Mouse (Mus musculus) liver, adult (tissue): ENCODE data around the gene Sorcs2.

ENCODE experiments used
- GATA4 ChIP-seq: IDR thresholded peaks from 2 replicates; pipeline ENCODE4 v1.6.1; 2014; ENCODE audit warnings: mild to moderate bottlenecking, low read length; ENCODE audit not compliant: insufficient replicate concordance

The Sorcs2 gene

DNA sequence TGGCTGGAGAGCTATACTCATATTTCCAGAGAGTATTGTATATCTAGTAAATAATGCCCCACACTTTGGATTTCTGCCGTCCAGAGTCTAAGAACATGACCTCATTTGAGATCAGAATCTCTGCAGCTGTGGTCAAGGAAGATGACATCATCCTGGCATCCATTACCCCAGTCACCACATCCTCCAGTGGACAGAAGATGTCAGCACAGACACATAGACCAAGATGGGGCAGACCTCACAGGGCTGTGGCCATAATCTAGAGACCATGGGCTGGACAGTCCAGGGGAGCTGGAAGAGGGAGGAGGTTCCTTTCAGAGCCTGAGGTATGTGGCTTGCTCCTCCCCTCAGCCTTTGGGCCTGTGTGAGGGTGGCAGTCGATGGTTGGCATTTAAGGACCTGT is 264.0 kb downstream of the Sorcs2 start:
- TF ChIP-seq GATA4 = no peak

DNA sequence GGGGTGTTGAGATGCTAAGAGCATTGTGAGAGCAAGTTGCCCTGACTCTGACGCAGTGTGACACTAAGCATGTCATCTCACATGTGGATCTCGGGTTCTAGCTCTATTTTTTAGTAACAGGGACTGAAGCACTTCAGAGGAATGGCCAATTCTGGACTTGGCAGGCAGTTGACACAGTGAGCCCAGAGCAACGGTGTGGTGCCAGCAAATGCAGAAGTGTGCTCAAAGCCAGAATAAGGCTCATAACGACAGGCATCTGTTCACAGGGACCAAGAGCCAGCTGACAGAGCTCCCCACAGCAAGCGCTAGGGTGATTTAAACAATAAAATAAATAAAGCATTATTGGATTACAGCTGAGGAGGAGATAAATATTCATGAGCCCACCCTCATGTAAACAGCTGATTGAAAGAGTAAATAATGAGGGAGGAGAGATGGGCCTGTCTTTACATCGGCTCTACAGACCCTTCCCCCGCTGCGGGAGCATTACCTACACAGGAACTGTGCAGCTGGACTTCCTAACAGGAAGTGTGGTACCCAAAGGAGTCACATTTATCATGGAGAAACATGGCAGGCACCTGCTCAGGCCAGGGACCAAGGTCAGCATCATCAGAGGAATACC is 267.4 kb downstream of the Sorcs2 start:
- no peak for TF ChIP-seq GATA4

DNA sequence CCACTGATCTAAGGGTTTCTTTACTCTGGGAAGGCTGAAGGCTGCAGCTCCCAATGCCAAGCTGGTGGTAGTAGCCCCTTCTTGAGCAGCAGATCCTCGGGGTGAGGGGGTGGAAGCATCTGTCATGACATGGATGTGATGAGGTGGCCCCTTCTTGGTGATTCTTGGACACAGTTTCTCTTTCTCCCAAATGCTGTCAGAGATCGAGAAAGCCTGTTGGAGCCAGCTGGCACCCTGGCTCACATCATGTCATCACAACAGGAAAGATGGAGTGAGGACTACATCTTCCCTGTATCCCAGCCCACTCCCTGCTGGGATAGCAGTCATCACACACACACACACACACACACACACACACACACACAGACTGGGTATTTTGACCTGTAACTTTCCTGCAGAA is 268.3 kb downstream of the Sorcs2 start:
- TF ChIP-seq GATA4 = no peak

DNA sequence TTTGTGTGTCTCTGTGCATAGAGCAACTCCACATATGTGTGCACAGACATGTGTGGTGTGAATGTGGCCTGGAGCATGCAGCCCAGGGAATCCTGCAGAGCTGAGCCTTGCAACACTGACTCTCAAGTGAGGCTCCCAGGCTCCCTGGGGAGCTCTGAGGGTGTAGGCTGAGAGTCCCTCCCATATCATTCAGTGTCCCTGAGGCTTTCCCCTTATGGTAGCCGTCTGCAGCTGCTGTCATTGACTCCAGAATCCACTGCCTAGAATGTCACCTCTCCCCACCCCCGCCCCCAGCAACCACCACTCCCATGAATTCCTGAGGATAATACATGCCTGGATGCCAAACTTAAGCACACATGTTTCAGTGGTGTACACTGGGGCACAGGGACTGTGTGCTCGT is 269.4 kb downstream of the Sorcs2 start:
- no peak for TF ChIP-seq GATA4

DNA sequence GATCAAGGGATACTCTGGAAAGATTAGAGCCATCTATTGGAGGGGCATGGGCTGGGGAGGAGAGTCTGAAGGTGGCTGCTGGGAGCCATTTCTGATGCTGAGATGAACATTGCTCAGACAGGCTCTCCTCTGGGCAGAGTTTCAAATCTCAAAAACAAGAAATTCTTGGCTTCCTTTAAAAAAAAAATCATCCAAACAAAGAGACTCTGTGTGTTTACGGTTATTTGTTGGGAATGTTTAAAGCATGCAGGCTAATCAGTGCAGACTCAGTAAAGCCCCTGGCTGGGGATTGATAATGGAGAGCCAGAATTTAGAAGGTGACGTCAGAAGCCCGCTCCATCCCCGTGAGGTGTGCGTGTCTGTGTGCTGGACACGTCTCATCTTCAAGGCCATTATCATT is 272.9 kb downstream of the Sorcs2 start:
- no peak for TF ChIP-seq GATA4

DNA sequence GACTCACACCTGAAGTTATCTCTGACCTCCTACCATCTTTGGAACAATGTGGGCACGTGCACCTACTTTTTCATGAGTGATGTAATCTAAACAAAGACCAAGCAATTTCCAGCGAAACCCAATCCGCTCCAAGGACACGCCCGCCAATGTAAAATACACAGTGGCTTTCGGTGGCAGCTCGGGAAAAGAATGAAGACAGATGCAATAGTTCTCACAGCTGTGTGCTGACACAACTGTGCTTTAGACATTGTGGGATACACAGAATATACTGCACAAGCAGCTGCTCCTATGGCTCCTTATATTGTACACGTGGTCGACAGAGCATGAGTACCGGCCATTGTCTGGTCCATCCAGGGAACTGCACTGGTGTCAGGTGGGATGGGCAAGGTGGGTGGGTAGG is 275.0 kb downstream of the Sorcs2 start:
- TF ChIP-seq GATA4 = no peak

DNA sequence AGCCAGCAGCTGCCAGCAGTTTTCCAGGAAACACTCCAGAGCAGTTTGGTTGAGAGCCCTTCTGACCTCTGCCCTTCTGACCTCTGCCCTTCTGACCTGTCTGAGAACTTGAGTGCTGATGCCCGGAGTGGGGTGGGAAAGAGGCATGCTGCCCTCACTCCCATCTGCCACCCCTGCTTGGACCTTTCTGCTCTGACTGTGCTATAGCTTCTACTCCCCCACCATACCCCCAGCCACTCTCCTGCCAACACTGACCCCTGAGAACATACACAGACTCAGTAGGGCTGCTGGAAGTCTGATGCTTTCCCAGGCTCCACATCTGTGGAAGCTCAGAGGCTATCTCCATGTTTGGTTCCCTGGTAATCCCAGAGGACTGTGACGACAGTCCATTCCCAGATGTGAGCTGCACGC is 277.0 kb downstream of the Sorcs2 start:
- TF ChIP-seq GATA4 = no peak

DNA sequence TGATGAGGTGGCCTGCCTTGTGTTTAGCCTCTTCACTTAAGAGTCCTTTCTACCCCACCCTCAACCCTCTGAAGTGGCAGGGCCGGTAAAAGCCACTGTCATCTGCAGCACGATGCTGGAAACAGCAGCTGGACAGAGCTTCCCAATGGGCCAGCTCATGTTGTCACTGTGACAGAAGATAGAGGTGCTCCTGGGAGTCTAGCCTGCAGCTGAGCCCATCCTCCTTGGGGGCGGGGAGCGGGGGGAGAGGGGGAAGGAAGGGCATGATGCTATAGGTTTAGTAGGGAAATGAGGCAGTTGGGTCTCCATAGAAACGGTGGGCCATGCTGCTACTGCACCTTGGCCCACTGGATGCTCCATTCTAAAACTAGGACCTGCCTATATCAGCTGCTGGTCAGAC is 279.9 kb downstream of the Sorcs2 start:
- TF ChIP-seq GATA4 = no peak

DNA sequence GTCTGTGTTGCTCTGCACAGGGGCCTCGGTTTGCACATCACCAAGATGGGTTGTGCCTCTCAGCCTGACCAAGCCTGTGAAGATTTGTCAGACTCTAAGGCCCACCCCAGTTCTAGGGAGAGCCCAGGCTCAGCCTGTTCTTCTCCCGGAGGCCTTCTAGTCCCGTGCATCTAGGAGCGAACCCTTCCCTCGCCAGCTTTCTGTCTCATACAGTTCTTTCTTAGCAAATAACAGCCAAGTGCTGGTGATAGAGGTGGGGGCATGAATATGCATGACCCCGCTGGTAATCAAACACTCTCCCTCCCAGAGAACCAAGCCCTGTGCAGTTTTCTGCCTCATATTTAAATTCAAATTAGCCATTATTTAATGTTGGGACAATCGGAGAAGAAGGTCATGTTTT is 282.4 kb downstream of the Sorcs2 start:
- TF ChIP-seq GATA4 = no peak

DNA sequence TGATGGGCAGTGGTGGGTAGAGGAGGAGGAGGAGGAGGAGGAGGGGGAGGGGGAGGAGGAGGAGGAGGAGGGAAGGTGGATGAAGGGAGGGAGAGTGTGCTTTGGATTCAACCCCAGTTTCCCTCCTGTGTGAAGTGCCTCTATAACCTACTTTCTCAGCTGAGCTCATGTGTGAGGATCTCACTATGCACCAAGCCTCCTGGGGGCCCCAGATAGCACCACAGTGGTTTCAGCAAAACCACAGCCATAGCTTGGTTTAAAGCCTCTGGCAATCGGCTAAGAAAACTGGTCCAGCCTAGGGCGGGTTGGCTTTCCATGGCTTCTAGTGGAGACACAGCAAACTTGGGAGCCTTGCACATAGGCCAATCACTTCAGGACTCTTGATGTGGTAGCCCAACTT is 284.2 kb downstream of the Sorcs2 start:
- no peak for TF ChIP-seq GATA4

DNA sequence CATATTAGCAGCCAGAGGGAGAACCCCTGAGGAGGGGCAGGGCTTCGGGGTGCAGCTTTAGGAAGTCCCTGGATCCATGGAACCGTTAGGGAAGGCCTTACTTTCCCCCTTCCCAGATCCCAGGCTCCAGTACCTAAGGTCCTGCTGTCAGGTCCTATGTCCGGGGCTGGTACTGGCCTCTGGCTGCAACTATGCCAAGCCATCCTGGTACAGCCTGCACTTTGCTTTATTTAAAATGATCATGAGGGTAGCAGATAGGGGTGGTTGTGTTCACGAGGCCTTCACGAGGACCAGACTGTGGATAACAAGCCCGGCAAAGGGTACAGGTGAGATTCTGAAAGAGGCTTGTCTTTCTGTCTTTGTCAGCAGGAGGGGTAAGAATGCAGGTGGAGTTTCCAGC is 285.2 kb downstream of the Sorcs2 start:
- no peak for TF ChIP-seq GATA4

DNA sequence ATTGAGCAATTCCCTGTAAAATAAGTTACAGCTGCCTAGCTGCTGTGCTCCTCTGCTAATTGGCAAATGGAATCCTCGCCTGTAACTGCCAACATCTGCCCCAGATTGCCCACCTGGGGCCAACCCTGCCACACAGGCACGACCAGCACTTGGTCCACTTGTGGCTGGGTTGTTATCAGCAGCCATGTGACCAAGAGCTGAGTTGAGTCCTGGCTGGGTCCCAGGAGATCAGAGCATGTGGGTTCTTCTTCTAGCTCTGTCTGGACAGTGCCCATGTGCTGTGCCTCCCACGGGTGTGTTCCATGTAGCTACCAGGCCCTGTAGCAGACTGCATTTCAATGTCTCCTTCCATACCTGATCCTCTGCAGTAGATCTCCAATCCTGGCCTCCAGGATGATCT is 286.4 kb downstream of the Sorcs2 start:
- no peak for TF ChIP-seq GATA4

DNA sequence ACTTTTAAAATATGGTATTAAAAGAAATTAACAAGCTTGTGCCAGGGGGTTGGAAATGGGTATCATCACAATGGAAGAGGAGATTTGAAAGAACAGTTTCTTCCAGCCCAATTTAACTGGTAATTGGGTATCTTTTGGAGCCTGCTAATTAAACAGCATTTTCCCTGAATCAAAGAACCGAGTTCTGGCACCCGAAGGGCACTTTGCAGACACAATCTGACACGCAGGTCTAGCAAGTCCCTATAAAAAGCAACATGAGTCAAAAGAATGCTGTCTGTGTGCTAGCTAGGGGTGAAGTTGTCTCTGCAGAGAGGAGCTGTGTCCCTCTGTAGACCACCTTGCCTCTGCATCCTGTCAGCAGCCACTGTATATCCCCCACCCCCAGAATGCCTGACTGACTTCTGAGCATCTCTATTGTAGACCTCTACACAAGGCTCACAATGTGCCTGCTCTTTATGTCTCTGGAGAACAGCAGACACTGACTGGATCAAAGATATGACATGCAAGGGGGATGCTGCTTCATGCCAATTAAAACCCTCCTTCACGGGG is 289.5 kb downstream of the Sorcs2 start:
- TF ChIP-seq GATA4 = no peak

DNA sequence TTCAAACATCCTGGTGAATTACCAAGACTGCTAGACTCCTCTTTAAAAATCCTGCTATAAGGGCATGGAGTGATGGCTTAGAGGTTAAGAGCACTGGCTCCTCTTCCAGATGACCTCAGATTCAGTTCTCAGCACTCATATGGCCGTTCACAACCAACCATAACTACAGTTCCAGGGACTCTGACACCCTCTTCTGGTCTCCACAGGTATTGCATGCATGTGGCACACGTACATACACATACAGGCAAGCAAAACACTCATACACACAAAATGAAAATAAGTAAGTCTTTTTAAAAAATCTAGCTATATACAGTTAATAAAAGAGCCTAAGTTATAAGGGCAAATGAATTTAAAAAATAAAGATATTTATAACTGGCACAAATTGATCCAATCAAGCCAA is 294.5 kb downstream of the Sorcs2 start:
- TF ChIP-seq GATA4 = no peak

DNA sequence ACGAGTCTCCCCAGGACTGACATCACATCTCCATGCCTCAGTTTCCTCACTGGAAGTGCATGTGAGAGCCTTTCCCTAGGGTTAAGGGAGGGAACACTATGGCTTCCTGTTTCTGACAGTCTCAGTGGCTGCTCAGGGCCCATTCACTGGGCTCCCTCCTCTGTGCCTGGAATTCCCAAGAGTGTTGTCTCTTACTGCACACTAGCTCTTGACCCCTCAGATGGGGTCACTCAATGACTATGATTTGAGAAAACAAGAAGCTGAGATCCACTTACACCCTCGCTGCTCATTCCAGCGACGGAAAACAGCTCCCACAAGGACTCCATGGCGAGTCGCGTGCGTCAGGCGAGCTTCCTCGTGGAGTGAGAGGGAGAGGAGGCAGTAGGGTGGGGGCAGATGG is 296.8 kb downstream of the Sorcs2 start:
- no peak for TF ChIP-seq GATA4

DNA sequence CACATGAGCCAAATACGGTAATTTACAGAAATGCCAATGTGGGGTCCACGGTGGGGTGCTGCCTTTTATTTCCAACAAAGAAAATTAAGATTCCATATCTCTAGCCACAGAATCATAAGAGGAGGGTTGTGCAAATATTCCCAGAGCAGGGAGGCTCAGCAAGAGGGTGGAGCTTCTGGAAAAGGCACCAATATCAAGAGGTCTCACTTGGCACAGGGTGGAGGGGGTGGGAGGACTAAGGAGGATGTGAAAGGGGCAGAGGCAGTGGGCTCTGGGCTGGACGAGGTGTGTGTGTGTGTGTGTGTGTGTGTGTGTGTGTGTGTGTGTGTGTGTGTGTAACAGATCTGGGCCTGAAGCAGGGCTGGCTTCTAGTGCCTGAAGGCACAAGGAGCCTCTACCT is 297.5 kb downstream of the Sorcs2 start:
- no peak for TF ChIP-seq GATA4

DNA sequence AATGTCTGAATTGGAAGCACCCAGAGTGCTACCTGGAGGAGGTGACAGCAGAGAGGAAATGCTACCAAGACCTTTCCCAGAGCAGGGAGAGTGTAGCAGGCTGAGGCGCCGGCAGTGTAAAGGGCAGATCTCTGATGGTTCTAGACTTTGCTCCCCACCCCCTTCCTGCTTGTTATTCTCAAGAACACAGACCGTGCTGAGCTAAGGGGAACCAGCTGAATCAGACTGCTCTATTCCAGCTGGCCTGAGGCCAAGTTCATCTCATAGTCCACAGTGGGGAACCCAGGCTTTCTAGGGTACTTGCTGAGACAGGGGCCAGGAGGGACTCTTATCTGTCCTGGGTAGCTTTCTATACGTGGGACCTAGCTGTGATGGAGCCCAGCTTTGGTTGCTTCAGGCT is 298.3 kb downstream of the Sorcs2 start:
- TF ChIP-seq GATA4 = no peak
